Mouse (Mus musculus) forebrain, embryonic 16.5 days (tissue): ENCODE data around the gene Cacna2d3. TPM values are rescaled to one million over a fixed set of nuclear protein-coding genes. Genes with fewer than 3 reads are reported as not detected.

Experiments
- ATAC-seq: fragments of 200-750 bp; cut with Nextera tagmentation; 2 replicates; pipeline ENCODE4 v1.8.0; 2017; ENCODE audit warnings: mild to moderate bottlenecking, moderate library complexity
- H3K27ac ChIP-seq: fragments of 300-500 bp; sonication (generic); 2 replicates; pipeline ENCODE4 v1.5.1; 2014; ENCODE audit warnings: low read length, control low read depth
- H3K27me3 ChIP-seq: fragments of 300-500 bp; sonication (generic); replicated peaks from 2 replicates; pipeline ENCODE4 v1.6.1; 2014; ENCODE audit warnings: low read length; ENCODE audit not compliant: control insufficient read depth, insufficient read depth
- H3K36me3 ChIP-seq: fragments of 300-500 bp; sonication (generic); 2 replicates; pipeline ENCODE4 v1.6.1; 2014; ENCODE audit not compliant: control insufficient read depth, insufficient read depth
- H3K4me1 ChIP-seq: fragments of 300-500 bp; sonication (generic); replicated peaks from 2 replicates; pipeline ENCODE4 v1.6.1; 2014; ENCODE audit warnings: low read length; ENCODE audit not compliant: control insufficient read depth, insufficient read depth
- H3K4me2 ChIP-seq: fragments of 300-500 bp; sonication (generic); 2 replicates; pipeline ENCODE4 v1.6.1; 2014; ENCODE audit warnings: mild to moderate bottlenecking, low read length, control low read depth
- H3K4me3 ChIP-seq: fragments of 300-500 bp; sonication (generic); replicated peaks from 2 replicates; pipeline ENCODE4 v1.5.1; 2014; ENCODE audit warnings: mild to moderate bottlenecking, low read length, control low read depth
- H3K9ac ChIP-seq: fragments of 300-500 bp; sonication (generic); replicated peaks from 2 replicates; pipeline ENCODE4 v1.6.1; 2014; ENCODE audit warnings: low read depth, low read length, control low read depth
- H3K9me3 ChIP-seq: fragments of 300-500 bp; sonication (generic); 2 replicates; pipeline ENCODE4 v1.6.1; 2016; ENCODE audit warnings: low read length; ENCODE audit not compliant: control insufficient read depth
- WGBS: fragments of 180-500 bp; shearing (Covaris S2); extraction: QIAGEN DNeasy Blood & Tissue Kit; methylation state at CpG from one replicate; pipeline ENCODE4 v1.1.7; 2014; 5-methylcytosine and 5-hydroxymethylcytosine counted together
- polyA plus RNA-seq: library from polyadenylated mRNA; unstranded; fragments of >200 nt; fragmentation: Nextera tagmentation; extraction: Ambion mirVana; gene quantifications from 2 replicates; pipeline ENCODE4 v1.2.1, GENCODE M21; 2015

The Cacna2d3 gene
- polyA plus RNA-seq, 1 experiment from 2014 or later: 34.0 TPM

- Histone ChIP-seq H3K27ac (no peak overlapping the region), H3K4me2 (no peak overlapping the region), H3K4me1 (no peaks in the 10 kb centered on the region), H3K9me3 (no peaks in the 10 kb centered on the region), H3K36me3 (no peaks in the 10 kb centered on the region), H3K4me3 (no peak overlapping the region), H3K27me3 (no peaks in the 10 kb centered on the region), H3K9ac (no peak overlapping the region)
- WGBS: 90% methylated on average over 9 of the region's 9 CpGs
- ATAC-seq: no peak
These were observed 132.0 kb downstream of the Cacna2d3 start for GRCm38 (mm10) chr14:29589628-29590027.

- no peaks in the 10 kb centered on the region for H3K36me3 ChIP-seq
- no peak overlapping the region for H3K4me3 ChIP-seq
- WGBS: 79% methylated on average over 2 of the region's 2 CpGs
- H3K9me3 ChIP-seq: no peaks in the 10 kb centered on the region
- no peak overlapping the region for H3K9ac ChIP-seq
- H3K27ac ChIP-seq: no peak overlapping the region
- H3K27me3 ChIP-seq: no peaks in the 10 kb centered on the region
- no peak for ATAC-seq
- H3K4me1 ChIP-seq: no peaks in the 10 kb centered on the region
- no peak overlapping the region for H3K4me2 ChIP-seq
These were observed 139.7 kb downstream of the Cacna2d3 start for GRCm38 (mm10) chr14:29581961-29582360.

GRCm38 (mm10) chr14:29577786-29578185 lies 143.9 kb downstream of the Cacna2d3 start:
- no peak overlapping the region for H3K4me3 ChIP-seq
- no peak overlapping the region for H3K27ac ChIP-seq
- no peaks in the 10 kb centered on the region for H3K9me3 ChIP-seq
- no peak overlapping the region for H3K9ac ChIP-seq
- no peaks in the 10 kb centered on the region for H3K27me3 ChIP-seq
- no peaks in the 10 kb centered on the region for H3K4me1 ChIP-seq
- ATAC-seq: no peak
- H3K4me2 ChIP-seq: no peak overlapping the region
- H3K36me3 ChIP-seq: no peaks in the 10 kb centered on the region
- 73% methylated on average over 1 of the region's 1 CpGs for WGBS

- Histone ChIP-seq H3K9ac (no peak overlapping the region), H3K36me3 (no peaks in the 10 kb centered on the region), H3K9me3 (no peaks in the 10 kb centered on the region), H3K4me3 (no peak overlapping the region), H3K27me3 (no peaks in the 10 kb centered on the region), H3K27ac (no peak overlapping the region), H3K4me2 (no peak overlapping the region), H3K4me1 (no peaks in the 10 kb centered on the region)
- ATAC-seq: no peak
- WGBS: 65% methylated on average over 5 of the region's 5 CpGs
These were observed 146.1 kb downstream of the Cacna2d3 start for GRCm38 (mm10) chr14:29575551-29575950.

- H3K4me2 ChIP-seq: no peak overlapping the region
- 4% methylated on average over 6 of the region's 6 CpGs for WGBS
- no peaks in the 10 kb centered on the region for H3K9me3 ChIP-seq
- peak; percentile 54; the same call in 1 of the 2 replicates for ATAC-seq
- H3K9ac ChIP-seq: no peak overlapping the region
- no peak overlapping the region for H3K4me3 ChIP-seq
- no peaks in the 10 kb centered on the region for H3K36me3 ChIP-seq
- peak overlapping the region; percentile 50; the same call in 1 of the 2 replicates for H3K27ac ChIP-seq
- no peaks in the 10 kb centered on the region for H3K27me3 ChIP-seq
- peaks cover 14% of the 10 kb centered on the region for H3K4me1 ChIP-seq
These were observed 159.0 kb downstream of the Cacna2d3 start for GRCm38 (mm10) chr14:29562704-29563103.

GRCm38 (mm10) chr14:29561122-29561834 lies 160.4 kb downstream of the Cacna2d3 start:
- 79% methylated on average over 11 of the region's 11 CpGs for WGBS
- no peaks in the 10 kb centered on the region for H3K27me3 ChIP-seq
- ATAC-seq: no peak

GRCm38 (mm10) chr14:29558440-29558839 lies 163.2 kb downstream of the Cacna2d3 start:
- Histone ChIP-seq H3K4me2 (no peak overlapping the region), H3K36me3 (no peaks in the 10 kb centered on the region), H3K9ac (no peak overlapping the region), H3K27me3 (no peaks in the 10 kb centered on the region), H3K4me3 (no peak overlapping the region), H3K9me3 (no peaks in the 10 kb centered on the region), H3K4me1 (peaks cover 9% of the 10 kb centered on the region), H3K27ac (no peak overlapping the region)
- 63% methylated on average over 8 of the region's 8 CpGs for WGBS
- no peak for ATAC-seq

More at GRCm38 (mm10) chr14:29561122-29561834, 160.4 kb downstream of the Cacna2d3 start:
- Histone ChIP-seq H3K36me3 (no peaks in the 10 kb centered on the region), H3K4me1 (peaks cover 9% of the 10 kb centered on the region), H3K27ac (no peak overlapping the region), H3K9me3 (no peaks in the 10 kb centered on the region), H3K9ac (no peak overlapping the region), H3K4me3 (no peak overlapping the region), H3K4me2 (no peak overlapping the region)

- H3K27me3 ChIP-seq: no peaks in the 10 kb centered on the region
- H3K4me1 ChIP-seq: no peaks in the 10 kb centered on the region
- no peak for ATAC-seq
- no peak overlapping the region for H3K4me2 ChIP-seq
- H3K9me3 ChIP-seq: no peaks in the 10 kb centered on the region
- H3K9ac ChIP-seq: no peak overlapping the region
- H3K36me3 ChIP-seq: no peaks in the 10 kb centered on the region
- 89% methylated on average over 3 of the region's 3 CpGs for WGBS
- no peak overlapping the region for H3K27ac ChIP-seq
- no peak overlapping the region for H3K4me3 ChIP-seq
These were observed 165.5 kb downstream of the Cacna2d3 start for GRCm38 (mm10) chr14:29556152-29556551.

- no peaks in the 10 kb centered on the region for H3K4me1 ChIP-seq
- ATAC-seq: no peak
- no peaks in the 10 kb centered on the region for H3K36me3 ChIP-seq
- H3K4me3 ChIP-seq: no peak overlapping the region
- 69% methylated on average over 5 of the region's 5 CpGs for WGBS
- H3K27me3 ChIP-seq: no peaks in the 10 kb centered on the region
- H3K9me3 ChIP-seq: no peaks in the 10 kb centered on the region
- no peak overlapping the region for H3K4me2 ChIP-seq
- H3K9ac ChIP-seq: no peak overlapping the region
- H3K27ac ChIP-seq: no peak overlapping the region
These were observed 169.2 kb downstream of the Cacna2d3 start for GRCm38 (mm10) chr14:29552471-29552870.
